Mouse (Mus musculus) layer of hippocampus, postnatal 14 days (tissue): ENCODE measurements around the gene Ccnd3. TPM values are rescaled to one million over a fixed set of nuclear protein-coding genes. Genes with fewer than 3 reads are reported as not detected.
"Not testable (repeated sequence)": the region's sequence is repeated elsewhere in the genome, so short reads cannot be mapped to it uniquely, and the experiment has no call there.

ENCODE experiments used
- DNase-seq, 2 experiments: peaks; one replicate each; pipeline ENCODE4 v3.0.0; 2021 to 2022; ENCODE audit warnings: low spot score in 2 of 2, mixed read lengths in 1 of 2
- total RNA-seq, 2 experiments: library from RNA; stranded (reverse); gene quantifications; 2 replicates each; pipeline ENCODE4 v1.2.3; 2021

The Ccnd3 gene
- total RNA-seq, 2 experiments from 2014 or later: 39.6 to 46.3 TPM

- DNase-seq: no peak
Observed at GRCm38 (mm10) chr17:47479887-47480286, 25.0 kb upstream of the Ccnd3 start.

GRCm38 (mm10) chr17:47482401-47482800 lies 22.4 kb upstream of the Ccnd3 start:
- DNase-seq: no peak

DNA sequence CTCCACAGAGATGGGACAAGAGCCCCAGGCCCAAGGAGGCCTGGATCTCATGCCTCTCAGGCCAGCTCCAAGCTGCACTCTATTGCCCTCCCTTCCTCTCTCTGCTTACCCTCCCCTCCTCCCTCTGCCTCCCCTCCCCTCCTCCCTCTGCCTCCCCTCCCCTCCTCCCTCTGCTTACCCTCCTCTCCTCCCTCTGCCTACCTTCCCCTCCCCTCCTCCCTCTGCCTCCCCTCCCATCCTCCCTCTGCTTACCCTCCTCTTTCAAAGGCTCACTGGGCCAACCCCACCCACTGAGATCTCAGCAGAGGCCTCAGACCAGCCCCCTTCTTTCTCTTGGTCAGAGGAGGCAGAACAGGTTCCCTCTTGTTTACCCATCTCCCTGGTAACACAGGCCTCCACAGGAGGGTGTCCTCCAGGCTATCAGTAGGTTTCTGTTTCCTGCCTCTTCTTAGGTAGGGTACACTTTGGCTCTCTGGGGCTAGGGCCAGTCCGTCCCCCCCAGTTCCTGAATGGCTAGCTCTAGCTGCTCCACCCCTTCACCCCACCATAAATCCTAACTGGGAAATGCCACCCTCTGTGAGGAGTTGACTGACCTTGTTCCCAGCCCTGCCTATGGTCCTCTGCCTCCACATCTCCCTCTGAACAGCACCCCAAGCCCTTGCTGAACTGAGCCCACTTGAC lies 20.5 kb upstream of the Ccnd3 start:
- DNase-seq: no peak

- DNase-seq: no peak
Observed at GRCm38 (mm10) chr17:47484993-47485392, 19.9 kb upstream of the Ccnd3 start.

- no peak for DNase-seq
Observed at GRCm38 (mm10) chr17:47485791-47486190, 19.1 kb upstream of the Ccnd3 start.

DNA sequence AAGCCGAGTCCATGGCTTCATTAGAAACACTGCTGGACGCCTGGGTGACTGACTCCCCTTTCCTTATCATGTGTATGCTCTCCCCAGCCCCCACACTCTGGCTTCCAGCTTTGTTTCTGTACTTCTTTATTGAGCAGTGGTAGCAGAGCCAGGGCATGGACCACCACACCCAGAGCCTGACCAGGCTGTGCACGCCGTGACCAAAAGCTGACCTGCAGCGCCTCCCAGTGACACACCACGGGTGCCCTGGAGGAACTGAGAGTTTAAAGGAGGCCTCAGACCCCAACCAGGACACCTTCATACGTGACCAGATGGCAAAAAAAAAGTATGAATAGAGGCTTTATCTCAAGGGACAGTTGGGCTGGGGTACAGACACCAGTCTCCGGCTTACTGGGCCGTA lies 14.1 kb upstream of the Ccnd3 start:
- no peak for DNase-seq

DNA sequence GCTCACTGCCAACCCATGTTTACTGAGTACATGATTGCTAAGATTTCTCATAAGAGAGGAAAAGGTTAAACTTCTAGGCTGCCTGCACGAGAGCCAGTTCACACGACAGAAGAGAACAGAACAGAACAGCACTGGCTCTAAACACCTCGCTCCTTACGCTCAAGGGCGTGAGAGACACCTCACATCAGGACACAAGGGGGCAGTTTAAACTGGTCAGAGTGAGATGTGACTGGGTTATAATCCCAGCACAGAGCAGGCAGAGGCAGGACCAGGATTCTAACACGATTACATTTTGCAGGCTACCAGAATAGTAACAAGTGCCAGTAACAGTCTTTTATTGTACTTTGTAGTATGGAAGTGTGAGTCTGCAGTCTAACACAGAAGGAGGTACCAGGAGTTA lies 12.1 kb upstream of the Ccnd3 start:
- no peak for DNase-seq

GRCm38 (mm10) chr17:47493653-47494052 lies 11.2 kb upstream of the Ccnd3 start:
- DNase-seq: no peak

- DNase-seq: no peak
Observed at GRCm38 (mm10) chr17:47494132-47494531, 10.7 kb upstream of the Ccnd3 start.

- no peak for DNase-seq
Observed at GRCm38 (mm10) chr17:47501531-47501930, 3.3 kb upstream of the Ccnd3 start.

GRCm38 (mm10) chr17:47501946-47502706 lies 2.7 kb upstream of the Ccnd3 start, which contains the start of gene Taf8:
Gene Taf8 (minus strand): TSS chr17:47502292.
- DNase-seq: peak; percentile 91 to 97

DNA sequence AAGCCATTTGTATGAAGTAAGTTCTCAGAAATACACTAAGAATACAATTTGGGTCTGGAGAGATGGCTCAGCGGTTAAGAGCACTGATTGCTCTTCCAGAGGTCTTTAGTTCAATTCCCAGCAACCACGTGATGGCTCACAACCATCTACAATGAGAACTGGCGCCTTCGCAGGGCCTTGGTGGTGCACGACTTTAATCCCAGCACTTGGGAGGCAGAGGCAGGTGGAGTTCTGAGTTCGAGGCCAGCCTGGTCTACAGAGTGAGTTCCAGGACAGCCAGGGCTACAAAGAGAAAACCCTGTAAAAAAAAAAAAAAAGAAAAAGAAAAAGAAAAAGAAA lies 2.2 kb upstream of the Ccnd3 start:
- not testable (repeated sequence) for DNase-seq

DNA sequence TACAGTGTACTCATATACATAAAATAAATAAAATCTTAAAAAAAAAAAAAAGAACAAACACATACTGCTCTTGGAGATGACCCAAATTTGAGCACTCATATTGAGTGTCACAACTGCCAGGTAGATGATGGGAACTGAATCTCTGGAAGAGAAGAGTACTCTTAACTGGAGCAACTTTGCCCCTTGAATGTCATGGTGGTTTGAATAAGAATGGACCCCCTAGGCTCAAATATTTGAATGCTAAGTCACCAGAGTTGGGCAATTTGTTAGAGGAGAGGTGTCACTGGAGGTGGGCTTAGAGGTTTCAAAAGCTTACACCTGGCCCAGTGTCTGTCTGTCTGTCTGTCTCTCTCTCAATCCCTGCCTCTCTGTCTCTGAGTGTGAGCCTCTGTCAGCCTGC lies 1.2 kb upstream of the Ccnd3 start:
- no peak for DNase-seq

GRCm38 (mm10) chr17:47504228-47504627 lies 623 bp upstream of the Ccnd3 start:
- DNase-seq: no peak

DNA sequence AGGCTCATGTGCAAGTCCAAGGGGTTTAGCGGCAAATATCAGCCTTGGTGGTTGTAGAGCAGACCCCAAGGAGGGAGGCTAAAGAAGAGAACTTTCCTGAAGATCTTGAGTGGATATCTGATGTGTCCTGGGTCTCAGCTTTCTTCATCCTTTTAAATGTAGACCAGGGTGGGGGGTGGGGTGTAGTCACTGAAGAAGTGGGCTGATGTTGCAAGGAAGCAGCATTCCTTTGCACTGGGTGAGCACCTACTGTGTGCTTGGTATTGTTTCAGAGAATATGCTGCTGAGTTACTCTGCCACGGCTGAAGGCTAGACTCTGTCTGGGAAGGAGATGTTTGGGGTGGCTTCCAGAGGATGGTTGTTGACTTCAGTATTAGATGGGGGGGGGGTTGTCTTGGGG lies 715 bp downstream of the Ccnd3 start:
- DNase-seq: no peak

GRCm38 (mm10) chr17:47506042-47506441 lies 1.2 kb downstream of the Ccnd3 start:
- no peak for DNase-seq

DNA sequence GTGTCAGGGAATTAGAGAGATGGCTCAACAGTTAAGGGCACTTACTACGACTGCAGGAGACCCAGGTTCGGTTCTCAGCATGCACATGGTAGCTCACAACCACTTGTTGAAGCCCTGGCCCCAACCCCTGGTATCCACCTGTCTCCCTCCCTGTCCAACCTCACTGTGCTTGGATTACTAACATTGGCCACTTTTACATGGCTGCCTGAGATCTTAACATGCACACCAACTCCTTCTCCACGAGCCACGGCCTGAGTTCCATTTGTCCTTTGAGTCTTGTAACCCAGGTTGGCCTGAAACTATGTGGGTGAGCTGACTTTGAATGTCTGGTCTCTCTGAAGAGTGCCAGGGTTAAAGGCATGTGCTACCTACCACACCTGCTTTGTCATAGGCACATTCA lies 1.8 kb downstream of the Ccnd3 start:
- no peak for DNase-seq

DNA sequence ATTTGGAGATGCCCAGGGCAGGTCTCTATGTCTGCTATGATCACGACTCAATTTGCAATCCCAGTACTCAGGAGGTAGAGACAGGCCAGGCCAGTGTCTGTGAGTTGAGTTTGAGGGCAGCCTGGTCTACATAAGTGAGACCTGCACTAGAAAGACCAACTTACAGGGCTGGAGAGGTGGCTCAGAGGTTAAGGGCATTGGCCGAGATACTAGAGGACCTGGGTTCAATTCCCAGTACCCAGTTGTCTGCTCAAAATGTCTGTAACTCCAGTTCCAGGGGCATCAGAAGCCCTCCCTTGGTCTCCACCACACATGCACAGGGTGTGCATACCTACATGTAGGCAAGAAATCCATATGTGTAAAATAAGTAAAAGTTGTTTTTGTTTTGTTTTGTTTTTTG lies 2.7 kb downstream of the Ccnd3 start:
- no peak for DNase-seq

DNA sequence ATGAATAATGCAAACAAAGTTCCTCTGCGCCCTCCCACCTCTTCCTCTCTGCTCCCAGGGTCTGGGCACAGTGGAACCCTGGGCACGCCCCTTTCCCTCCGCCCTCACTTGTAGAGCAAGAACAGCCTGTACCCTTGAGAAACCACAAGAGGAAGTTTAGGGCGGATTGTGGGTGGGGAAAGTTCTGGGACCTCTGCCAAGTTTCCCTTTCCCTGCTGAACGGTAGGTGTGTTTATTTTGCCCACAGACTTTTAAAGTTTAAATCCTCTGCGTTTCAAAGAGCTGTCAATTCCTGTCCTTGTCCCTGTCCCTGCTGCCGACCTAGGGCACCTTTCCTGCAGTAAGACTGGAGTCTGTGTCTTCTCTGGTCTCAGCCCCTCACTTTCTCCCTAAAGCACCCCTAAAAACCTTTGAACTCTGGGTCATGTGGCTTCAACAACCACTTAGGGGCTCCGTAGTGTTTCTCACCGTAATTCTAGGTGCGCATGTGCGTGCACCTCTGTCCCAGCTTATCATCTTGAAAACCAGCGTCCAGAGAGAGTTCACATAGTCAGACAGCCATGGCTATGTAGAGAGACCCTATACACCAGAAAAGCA lies 3.3 kb downstream of the Ccnd3 start:
- peak; percentile 73 to 91 for DNase-seq

DNA sequence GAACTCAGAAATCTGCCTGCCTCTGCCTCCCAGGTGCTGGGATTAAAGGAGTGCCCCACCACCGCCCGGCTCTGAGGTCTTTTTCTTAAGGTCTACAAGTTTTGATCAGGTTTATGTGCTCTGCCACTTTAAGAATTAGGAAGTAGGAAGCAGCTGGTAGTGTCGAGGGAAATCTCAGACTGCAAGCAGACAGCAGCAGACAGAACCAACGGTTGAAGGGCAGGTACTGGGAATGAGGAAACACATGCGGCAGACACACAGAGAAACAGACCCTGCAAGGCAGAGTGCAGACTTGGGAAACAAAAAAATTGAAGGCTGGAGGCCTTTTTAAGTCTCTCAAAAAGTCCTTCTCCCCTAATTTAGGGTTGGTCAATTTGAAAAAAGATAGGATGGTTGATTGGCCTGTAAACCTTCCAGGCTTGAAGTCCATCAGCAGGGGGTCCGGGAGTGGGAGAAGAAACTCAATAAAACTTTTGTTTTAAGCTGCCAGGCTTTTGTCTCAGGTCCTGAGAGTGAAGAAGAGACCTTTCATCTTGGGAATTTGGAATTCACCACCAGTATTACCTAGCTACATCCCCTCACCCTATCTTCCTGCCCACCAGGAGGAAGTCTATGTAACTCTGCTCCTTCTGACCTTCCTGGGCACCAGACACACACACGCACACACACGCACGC lies 4.3 kb downstream of the Ccnd3 start:
- peak; percentile 16 to 34 for DNase-seq

DNA sequence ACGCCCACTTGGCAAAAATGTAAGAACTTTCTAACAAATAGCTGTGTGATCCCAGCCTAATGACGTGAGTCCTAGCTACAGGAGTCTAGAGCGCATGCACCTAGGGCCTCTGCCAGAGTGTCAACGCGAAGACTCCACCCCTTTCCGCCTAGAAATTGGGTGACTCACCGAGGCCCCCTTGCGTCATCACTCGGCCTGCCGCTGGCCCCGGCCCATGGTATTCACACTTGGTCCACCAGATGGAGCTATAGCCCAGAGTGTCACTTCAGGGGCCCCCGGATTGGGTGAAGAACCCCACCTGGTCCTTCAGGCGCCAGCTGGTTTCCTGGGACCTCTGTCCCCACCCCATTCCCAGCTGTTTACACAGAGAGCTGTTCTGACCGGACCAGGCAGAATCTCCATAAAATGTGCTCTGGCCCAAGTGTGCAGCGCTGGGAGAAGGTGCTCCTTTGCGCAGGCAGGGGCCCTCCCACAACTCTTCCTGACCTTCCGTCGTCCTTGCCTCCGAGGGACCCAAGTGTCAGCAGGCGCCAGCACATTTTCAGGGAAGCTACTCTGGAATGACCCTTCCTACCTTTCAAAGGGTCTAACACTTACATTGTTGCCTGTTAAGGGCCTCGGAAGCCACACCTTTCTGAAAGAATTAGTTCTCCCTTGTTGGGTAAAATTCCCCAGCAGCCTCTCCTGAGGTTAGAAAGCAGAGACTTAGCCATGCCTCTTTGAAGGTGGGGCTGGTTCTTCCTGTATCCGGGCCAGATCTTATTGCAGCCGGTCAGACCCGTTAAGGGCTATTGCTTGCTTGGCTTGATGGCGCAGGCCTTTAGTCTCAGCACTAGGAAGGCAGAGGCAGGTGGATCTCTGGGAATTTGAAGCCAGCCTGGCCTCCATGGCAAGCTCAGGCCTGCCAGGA lies 6.5 kb downstream of the Ccnd3 start:
- peak; percentile 95 to 97 for DNase-seq
